Mouse (Mus musculus) liver, embryonic 16.5 days (tissue): ENCODE measurements around the gene Lamc1. TPM values are rescaled to one million over a fixed set of nuclear protein-coding genes. Genes with fewer than 3 reads are reported as not detected.

Experiments
- ATAC-seq: fragments of 200-750 bp; cut with Nextera tagmentation; 2 replicates; pipeline ENCODE4 v1.8.0; 2017; ENCODE audit warnings: low read depth, mild to moderate bottlenecking, moderate number of reproducible peaks, moderate library complexity
- H3K27ac ChIP-seq: fragments of 300-500 bp; sonication (generic); 2 replicates; pipeline ENCODE4 v1.5.1; 2014; ENCODE audit warnings: mild to moderate bottlenecking, low read length
- H3K27me3 ChIP-seq: fragments of 300-500 bp; sonication (generic); 2 replicates; pipeline ENCODE4 v1.6.1; 2014; ENCODE audit warnings: low read depth, low read length, mixed read lengths; ENCODE audit not compliant: control insufficient read depth, insufficient read depth
- H3K36me3 ChIP-seq: fragments of 300-500 bp; sonication (generic); 2 replicates; pipeline ENCODE4 v1.6.1; 2014; ENCODE audit warnings: mild to moderate bottlenecking; ENCODE audit not compliant: control insufficient read depth, insufficient read depth
- H3K4me1 ChIP-seq: fragments of 300-500 bp; sonication (generic); 2 replicates; pipeline ENCODE4 v1.6.1; 2014; ENCODE audit warnings: low read depth, low read length, mixed read lengths; ENCODE audit not compliant: control insufficient read depth
- H3K4me2 ChIP-seq: fragments of 300-500 bp; sonication (generic); 2 replicates; pipeline ENCODE4 v1.6.1; 2014; ENCODE audit warnings: low read depth, low read length, mixed read lengths
- H3K4me3 ChIP-seq: fragments of 300-500 bp; sonication (generic); 2 replicates; pipeline ENCODE4 v1.5.1; 2014; ENCODE audit warnings: low read depth, mild to moderate bottlenecking, low read length
- H3K9ac ChIP-seq: fragments of 300-500 bp; sonication (generic); 2 replicates; pipeline ENCODE4 v1.6.1; 2014; ENCODE audit warnings: low read depth, low read length
- H3K9me3 ChIP-seq: fragments of 300-500 bp; sonication (generic); replicated peaks from 2 replicates; pipeline ENCODE4 v1.6.1; 2016; ENCODE audit warnings: low read length; ENCODE audit not compliant: control insufficient read depth
- WGBS: fragments of 180-500 bp; shearing (Covaris S2); extraction: QIAGEN DNeasy Blood & Tissue Kit; methylation state at CpG from one replicate; pipeline ENCODE4 v1.1.7; 2014; ENCODE audit not compliant: insufficient replicate concordance; 5-methylcytosine and 5-hydroxymethylcytosine counted together
- polyA plus RNA-seq: library from polyadenylated mRNA; unstranded; fragments of >200 nt; fragmentation: Nextera tagmentation; extraction: Ambion mirVana; gene quantifications from 2 replicates; pipeline ENCODE4 v1.2.1, GENCODE M21; 2015

Lamc1 gene
- polyA plus RNA-seq, 1 experiment from 2014 or later: 8.9 TPM

DNA sequence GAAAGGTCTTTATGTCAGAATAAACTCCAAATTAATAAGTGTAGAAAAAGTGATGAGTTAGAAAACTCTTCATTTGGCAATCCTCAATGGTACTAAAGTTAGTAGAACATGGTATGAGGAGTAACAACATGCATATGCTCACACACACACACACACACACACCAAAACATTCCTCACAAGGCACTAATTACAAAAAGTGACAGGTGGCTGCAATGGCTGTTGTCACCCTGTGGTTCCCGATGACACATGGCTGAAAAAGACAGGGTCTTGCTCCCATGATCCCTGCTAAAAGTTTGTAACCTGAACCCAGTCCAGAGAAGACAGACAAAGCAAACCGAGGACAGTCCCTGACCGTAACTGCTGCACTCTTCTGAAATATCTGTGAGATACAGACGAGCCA, 121.6 kb downstream of the Lamc1 start:
- Histone ChIP-seq H3K4me2 (no peak overlapping the region), H3K27me3 (no peaks in the 10 kb centered on the region), H3K27ac (no peak overlapping the region), H3K9ac (no peak overlapping the region), H3K36me3 (no peaks in the 10 kb centered on the region), H3K9me3 (no peaks in the 10 kb centered on the region), H3K4me1 (no peaks in the 10 kb centered on the region), H3K4me3 (no peak overlapping the region)
- WGBS: 48% methylated on average over 4 of the region's 4 CpGs
- ATAC-seq: no peak

DNA sequence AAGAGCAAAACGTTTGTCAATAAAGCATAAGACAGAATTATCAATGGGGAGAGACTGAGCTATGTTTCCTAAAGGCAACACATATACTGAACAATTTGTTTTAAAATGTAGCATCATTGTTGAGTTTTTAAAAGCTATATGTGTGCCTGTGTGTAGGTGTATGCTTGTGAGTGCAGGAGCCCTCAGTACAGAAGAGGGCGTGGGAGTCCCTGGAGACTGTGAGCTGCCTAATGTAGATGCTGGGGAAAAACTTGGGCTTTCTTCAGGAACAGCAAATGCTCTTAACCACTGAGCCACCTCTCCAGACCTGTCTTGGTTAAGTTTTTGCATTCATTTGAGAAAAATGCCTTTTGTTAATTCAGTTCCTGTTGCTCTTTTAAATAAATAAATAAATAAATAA, 122.4 kb downstream of the Lamc1 start:
- H3K36me3 ChIP-seq: no peaks in the 10 kb centered on the region
- H3K9ac ChIP-seq: no peak overlapping the region
- no peak overlapping the region for H3K4me3 ChIP-seq
- H3K9me3 ChIP-seq: no peaks in the 10 kb centered on the region
- no peak overlapping the region for H3K4me2 ChIP-seq
- 55% methylated on average over 2 of the region's 2 CpGs for WGBS
- H3K4me1 ChIP-seq: no peaks in the 10 kb centered on the region
- no peak for ATAC-seq
- no peak overlapping the region for H3K27ac ChIP-seq
- no peaks in the 10 kb centered on the region for H3K27me3 ChIP-seq

DNA sequence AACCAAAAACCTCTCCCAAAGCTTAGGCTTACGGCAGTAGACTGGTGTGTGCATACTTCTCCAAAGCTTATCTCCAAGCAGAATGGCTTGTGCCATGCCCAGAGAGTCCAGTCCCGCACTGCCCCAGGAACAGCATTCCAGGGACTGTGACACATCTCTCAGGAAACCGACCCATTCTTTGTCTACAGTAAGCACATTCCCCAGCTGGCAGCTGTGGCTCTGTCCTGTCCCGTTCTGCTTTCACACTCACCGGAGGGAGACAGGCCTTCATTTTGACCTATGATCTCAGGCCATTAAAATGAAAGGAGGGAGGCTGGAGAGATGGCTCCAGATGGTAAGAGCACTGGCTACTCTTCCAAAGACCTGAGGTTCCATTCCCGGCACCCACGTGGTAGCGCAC, 130.4 kb downstream of the Lamc1 start:
- H3K27ac ChIP-seq: no peak overlapping the region
- H3K9me3 ChIP-seq: no peaks in the 10 kb centered on the region
- no peaks in the 10 kb centered on the region for H3K36me3 ChIP-seq
- H3K27me3 ChIP-seq: no peaks in the 10 kb centered on the region
- no peaks in the 10 kb centered on the region for H3K4me1 ChIP-seq
- no peak overlapping the region for H3K4me3 ChIP-seq
- 56% methylated on average over 8 of the region's 8 CpGs for WGBS
- H3K9ac ChIP-seq: no peak overlapping the region
- no peak for ATAC-seq
- H3K4me2 ChIP-seq: no peak overlapping the region

DNA sequence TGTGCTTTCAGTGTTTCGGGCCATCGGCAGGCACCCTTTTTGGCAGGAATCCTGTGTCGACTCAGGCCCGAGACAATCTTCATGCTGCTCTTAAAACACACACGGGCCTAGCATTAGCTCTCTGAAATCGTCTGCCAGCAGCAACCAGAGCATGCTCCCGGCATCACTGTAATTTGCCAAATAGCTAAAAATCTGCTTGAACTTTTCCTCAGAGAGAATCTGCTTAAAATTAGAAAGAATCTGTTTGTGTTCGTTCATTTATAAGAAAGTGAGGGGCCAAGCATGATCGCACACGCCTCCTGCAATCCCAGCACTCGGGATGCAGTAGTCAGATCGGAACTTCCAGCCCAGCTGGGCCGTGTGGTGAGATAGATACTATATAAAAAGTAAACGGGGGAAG, 131.1 kb downstream of the Lamc1 start:
- ATAC-seq: no peak

DNA sequence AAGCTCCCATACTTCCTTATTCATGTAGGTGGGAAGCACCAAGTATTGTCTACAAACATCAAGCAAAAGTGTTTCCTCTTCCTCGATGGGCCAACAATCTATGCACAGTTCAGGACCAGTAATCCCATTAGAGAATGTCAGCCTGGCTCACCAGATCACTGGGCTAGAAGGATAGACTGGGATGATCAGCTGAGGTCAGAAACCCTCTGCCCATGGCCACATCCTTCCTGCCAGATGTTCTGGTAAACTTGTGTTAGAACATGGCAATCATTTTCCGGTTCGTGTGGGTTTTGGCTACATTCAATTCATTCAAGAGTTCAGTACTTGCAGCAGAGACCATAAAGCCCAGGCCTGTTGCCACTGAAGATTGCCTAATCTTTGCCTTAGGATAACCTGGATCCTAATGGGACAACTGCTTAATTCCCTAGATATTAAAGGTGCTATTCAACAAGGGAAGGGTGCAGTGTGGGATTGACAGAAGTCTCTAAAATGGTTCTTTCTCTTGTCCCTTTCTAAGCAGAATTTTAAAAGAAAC, 135.2 kb downstream of the Lamc1 start:
- Histone ChIP-seq H3K4me2 (no peak overlapping the region), H3K27ac (no peak overlapping the region), H3K4me1 (no peaks in the 10 kb centered on the region), H3K9me3 (no peaks in the 10 kb centered on the region), H3K4me3 (no peak overlapping the region), H3K9ac (no peak overlapping the region), H3K27me3 (no peaks in the 10 kb centered on the region), H3K36me3 (no peaks in the 10 kb centered on the region)
- WGBS: 12% methylated on average over 3 of the region's 3 CpGs
- ATAC-seq: no peak

More for the DNA sequence above, 131.1 kb downstream of the Lamc1 start:
- H3K4me3 ChIP-seq: no peak overlapping the region
- H3K4me1 ChIP-seq: no peaks in the 10 kb centered on the region
- H3K27me3 ChIP-seq: no peaks in the 10 kb centered on the region
- no peak overlapping the region for H3K4me2 ChIP-seq
- H3K36me3 ChIP-seq: no peaks in the 10 kb centered on the region
- no peak overlapping the region for H3K9ac ChIP-seq
- no peak overlapping the region for H3K27ac ChIP-seq
- 53% methylated on average over 14 of the region's 14 CpGs for WGBS
- no peaks in the 10 kb centered on the region for H3K9me3 ChIP-seq

DNA sequence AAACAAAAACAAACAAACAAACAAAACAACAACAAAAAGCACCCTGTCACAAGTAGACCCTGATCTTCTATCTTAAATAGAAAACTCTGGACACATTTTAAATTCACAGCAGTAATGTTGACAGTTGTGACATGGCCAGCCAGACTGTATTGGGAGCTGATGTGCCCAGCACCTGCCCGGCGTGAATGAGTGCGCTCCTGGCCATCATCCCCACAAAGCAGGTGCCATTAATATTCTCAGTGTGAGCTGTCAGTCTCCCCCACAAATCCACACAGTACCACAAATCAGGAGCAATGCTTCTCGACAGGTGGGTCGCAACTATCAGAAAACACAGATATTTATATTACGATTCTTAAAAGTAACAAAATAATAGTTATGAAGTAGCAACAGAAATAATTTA, 139.6 kb downstream of the Lamc1 start:
- WGBS: 79% methylated on average over 6 of the region's 6 CpGs
- H3K4me1 ChIP-seq: no peaks in the 10 kb centered on the region
- H3K4me3 ChIP-seq: no peak overlapping the region
- no peak for ATAC-seq
- H3K27ac ChIP-seq: no peak overlapping the region
- peaks cover 3% of the 10 kb centered on the region; the same call in 1 of the 2 replicates for H3K27me3 ChIP-seq
- no peak overlapping the region for H3K4me2 ChIP-seq
- no peak overlapping the region for H3K9ac ChIP-seq
- H3K36me3 ChIP-seq: no peaks in the 10 kb centered on the region
- H3K9me3 ChIP-seq: no peaks in the 10 kb centered on the region

DNA sequence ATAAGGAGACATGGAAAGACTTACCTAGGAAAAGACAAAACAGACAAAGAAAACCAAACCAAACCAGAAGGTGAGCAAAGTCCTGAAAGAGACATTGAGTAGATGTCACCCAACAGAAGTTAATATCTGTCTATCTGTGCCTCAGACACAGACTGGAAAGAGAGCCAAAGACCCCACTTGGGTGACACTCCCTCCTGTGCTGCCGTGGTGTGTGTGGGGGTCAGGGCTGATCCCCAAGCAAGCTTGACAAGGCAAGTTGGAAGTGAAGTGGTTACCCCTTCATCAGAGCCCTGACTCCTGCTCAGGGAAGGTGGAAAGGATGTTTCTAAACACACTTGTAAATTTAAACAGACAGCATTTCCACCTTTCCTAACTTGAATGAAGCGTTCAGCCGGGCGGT, 140.2 kb downstream of the Lamc1 start:
- no peak for ATAC-seq
- Histone ChIP-seq H3K4me2 (no peak overlapping the region), H3K36me3 (no peaks in the 10 kb centered on the region), H3K27me3 (peaks cover 5% of the 10 kb centered on the region; the same call in 1 of the 2 replicates), H3K9me3 (no peaks in the 10 kb centered on the region), H3K27ac (no peak overlapping the region), H3K4me1 (no peaks in the 10 kb centered on the region), H3K4me3 (no peak overlapping the region), H3K9ac (no peak overlapping the region)
- 70% methylated on average over 4 of the region's 4 CpGs for WGBS

DNA sequence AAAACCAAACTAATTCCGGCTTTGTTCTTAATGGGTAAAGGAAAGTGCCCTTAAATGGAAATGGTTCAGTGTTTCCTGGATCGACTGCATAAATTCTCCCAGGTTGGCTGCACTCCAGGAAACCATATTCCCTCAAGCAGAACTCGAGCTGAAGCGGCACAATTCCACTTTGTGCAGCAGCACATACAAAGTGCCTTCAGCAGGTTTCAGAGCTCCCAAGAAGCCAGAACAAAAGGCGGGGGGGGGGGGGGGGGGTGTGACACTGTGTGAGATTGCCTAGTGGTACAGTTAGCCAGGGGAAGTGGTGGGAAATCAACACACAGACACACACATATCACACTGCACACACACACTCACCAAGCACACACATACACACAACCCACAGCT, 140.7 kb downstream of the Lamc1 start:
- H3K27ac ChIP-seq: no peak overlapping the region
- H3K4me3 ChIP-seq: no peak overlapping the region
- 28% methylated on average over 5 of the region's 5 CpGs for WGBS
- ATAC-seq: no peak
- H3K36me3 ChIP-seq: no peaks in the 10 kb centered on the region
- no peaks in the 10 kb centered on the region for H3K9me3 ChIP-seq
- H3K4me1 ChIP-seq: no peaks in the 10 kb centered on the region
- H3K27me3 ChIP-seq: peaks cover 7% of the 10 kb centered on the region
- no peak overlapping the region for H3K9ac ChIP-seq
- H3K4me2 ChIP-seq: no peak overlapping the region

DNA sequence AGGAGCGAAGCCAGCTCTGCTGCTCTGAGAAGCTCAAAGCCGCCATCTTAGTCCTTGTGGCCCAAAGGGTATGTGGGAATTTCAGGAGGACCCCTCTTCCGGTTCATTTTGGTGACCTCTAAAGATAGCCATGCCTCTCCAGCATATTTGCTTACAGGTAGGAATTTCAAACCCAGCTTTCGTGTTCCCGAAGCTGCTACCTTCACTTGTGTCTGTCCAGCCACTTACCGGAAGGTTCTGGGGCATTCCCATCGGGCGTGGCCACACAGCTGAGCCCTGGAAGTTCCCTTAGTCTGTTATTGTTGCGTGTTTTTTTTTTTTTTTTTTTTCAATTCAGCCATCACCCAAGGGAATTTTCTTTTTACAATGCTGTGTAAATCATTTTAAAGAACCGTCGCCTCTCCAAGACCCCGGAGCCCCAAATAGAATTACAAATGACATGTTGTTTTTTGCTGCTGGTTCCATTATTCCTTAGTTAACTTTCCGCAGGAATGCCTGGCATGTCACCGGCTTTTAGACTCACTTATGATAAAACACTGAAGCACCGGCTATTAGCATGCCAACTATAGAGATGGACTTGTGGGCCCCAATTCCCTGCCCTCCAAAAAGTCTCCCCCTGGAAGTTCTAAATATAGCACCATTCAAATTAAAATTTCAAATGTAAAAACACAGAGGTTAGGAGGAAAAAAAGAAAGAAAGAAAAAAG, 141.2 kb downstream of the Lamc1 start:
- Histone ChIP-seq H3K9ac (no peak overlapping the region), H3K9me3 (no peaks in the 10 kb centered on the region), H3K27me3 (peaks cover 12% of the 10 kb centered on the region), H3K27ac (no peak overlapping the region), H3K4me3 (no peak overlapping the region), H3K4me2 (no peak overlapping the region), H3K36me3 (no peaks in the 10 kb centered on the region), H3K4me1 (no peaks in the 10 kb centered on the region)
- 73% methylated on average over 15 of the region's 15 CpGs for WGBS
- no peak for ATAC-seq
